Mouse (Mus musculus) forebrain, embryonic 10.5 days (tissue): ENCODE measurements around the gene Vmn2r1. TPM values are rescaled to one million over a fixed set of nuclear protein-coding genes. Genes with fewer than 3 reads are reported as not detected.

Source experiments
- DNase-seq: peaks from one replicate; pipeline ENCODE4 v3.0.0-alpha.2; 2017; ENCODE audit warnings: low spot score; ENCODE audit errors: extremely low spot score
- H3K27ac ChIP-seq: fragments of 300-500 bp; sonication (generic); 2 replicates; pipeline ENCODE4 v1.5.1; 2016; ENCODE audit warnings: mild to moderate bottlenecking
- H3K27me3 ChIP-seq: fragments of 300-500 bp; sonication (generic); 2 replicates; pipeline ENCODE4 v1.6.1; 2016; ENCODE audit warnings: mild to moderate bottlenecking; ENCODE audit not compliant: poor library complexity, severe bottlenecking
- H3K36me3 ChIP-seq: fragments of 300-500 bp; sonication (generic); replicated peaks from 2 replicates; pipeline ENCODE4 v1.6.1; 2016; ENCODE audit warnings: mild to moderate bottlenecking, moderate library complexity
- H3K4me1 ChIP-seq: fragments of 300-500 bp; sonication (generic); 2 replicates; pipeline ENCODE4 v1.6.1; 2016
- H3K4me3 ChIP-seq: fragments of 300-500 bp; sonication (generic); 2 replicates; pipeline ENCODE4 v1.5.1; 2016; ENCODE audit warnings: mild to moderate bottlenecking, moderate library complexity
- H3K9me3 ChIP-seq: fragments of 300-500 bp; sonication (generic); 2 replicates; pipeline ENCODE4 v1.6.1; 2016; ENCODE audit warnings: mild to moderate bottlenecking, moderate library complexity
- WGBS: fragments of 180-500 bp; shearing (Covaris S2); methylation state at CpG from one replicate; pipeline ENCODE4 v1.1.7; 2016; 5-methylcytosine and 5-hydroxymethylcytosine counted together
- polyA plus RNA-seq: library from polyadenylated mRNA; unstranded; fragments of >200 nt; fragmentation: Nextera tagmentation; extraction: Ambion mirVana; gene quantifications from 2 replicates; pipeline ENCODE4 v1.2.1, GENCODE M21; 2016

Vmn2r1 gene
- 0.02 and 0.09 TPM in 2 replicates for polyA plus RNA-seq

DNA sequence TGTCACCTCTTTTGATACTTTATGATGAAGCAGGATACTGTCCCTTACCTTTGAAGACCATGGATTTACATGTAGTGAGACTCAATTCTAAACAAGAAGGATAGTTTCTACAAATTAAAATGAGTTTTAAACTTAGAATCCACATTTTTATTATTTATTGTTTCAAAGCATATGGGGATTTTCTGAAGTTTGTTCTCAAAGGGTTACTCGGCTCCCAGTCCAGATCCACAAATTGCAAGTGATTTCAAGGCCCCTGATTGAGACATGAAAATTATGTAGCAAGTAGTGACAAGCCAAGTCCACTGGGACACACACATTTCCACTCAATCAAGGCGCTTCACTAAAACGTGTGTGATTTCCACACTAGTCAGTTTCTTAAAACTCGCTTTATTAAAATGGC lies at the start of gene Vmn2r1:
Gene Vmn2r1 (plus strand): TSS at position 301 of the 400 bp plus-strand sequence.
- no peak within 1 kb of the TSS for H3K4me3 ChIP-seq
- no peak within 1 kb of the TSS for H3K27ac ChIP-seq
- no peak for DNase-seq
- H3K36me3 ChIP-seq = no peaks in the 10 kb centered on the region
- WGBS = 91% methylated on average over 4 of the region's 4 CpGs
- H3K9me3 ChIP-seq = no peaks in the 10 kb centered on the region
- no peaks in the 10 kb centered on the region for H3K27me3 ChIP-seq
- no peaks in the 10 kb centered on the region for H3K4me1 ChIP-seq

GRCm38 (mm10) chr3:64038136-64038841 lies 43.1 kb upstream of the Vmn2r1 start:
- H3K9me3 ChIP-seq = peaks cover 3% of the 10 kb centered on the region; the same call in 1 of the 2 replicates
- 91% methylated on average over 7 of the region's 7 CpGs for WGBS
- no peak overlapping the region for H3K27ac ChIP-seq
- H3K27me3 ChIP-seq = no peaks in the 10 kb centered on the region
- H3K4me1 ChIP-seq = peaks cover 4% of the 10 kb centered on the region
- no peak for DNase-seq
- H3K36me3 ChIP-seq = 0 out of 2 replicates have a peak, but pooled peaks cover 5% of the 10 kb centered on the region
- no peak overlapping the region for H3K4me3 ChIP-seq

GRCm38 (mm10) chr3:64039818-64040784 lies 41.2 kb upstream of the Vmn2r1 start:
- WGBS = 8% methylated on average over 25 of the region's 25 CpGs
- H3K27me3 ChIP-seq = no peaks in the 10 kb centered on the region
- peak; percentile 89 for DNase-seq
- H3K36me3 ChIP-seq = 0 out of 2 replicates have a peak, but pooled peaks cover 5% of the 10 kb centered on the region
- peaks cover 4% of the 10 kb centered on the region for H3K4me1 ChIP-seq
- peaks cover 3% of the 10 kb centered on the region; the same call in 1 of the 2 replicates for H3K9me3 ChIP-seq
- peak overlapping the region; percentile 51 for H3K4me3 ChIP-seq
- peak overlapping the region; percentile 76 for H3K27ac ChIP-seq

DNA sequence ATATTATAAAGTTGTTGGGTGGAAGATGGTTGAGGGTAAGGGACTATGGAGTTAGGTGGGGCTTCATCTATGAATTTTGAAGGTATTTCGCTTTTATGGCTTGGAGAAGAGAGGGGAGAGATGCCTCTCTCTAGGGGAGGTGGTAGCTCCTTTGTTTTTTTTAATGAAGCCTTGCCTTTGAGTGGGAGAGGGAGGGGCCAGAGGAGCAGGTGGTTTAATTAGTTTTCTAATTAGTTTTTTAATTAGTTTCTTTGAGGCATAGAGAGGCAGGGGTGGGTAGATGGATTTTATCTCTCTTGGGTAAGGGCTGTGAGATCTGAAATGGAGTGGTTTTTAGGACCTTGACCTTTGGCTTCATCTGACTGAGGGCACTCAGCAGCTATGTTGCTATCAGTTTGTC lies 31.4 kb downstream of the Vmn2r1 start:
- H3K9me3 ChIP-seq = no peaks in the 10 kb centered on the region
- 85% methylated on average over 1 of the region's 1 CpGs for WGBS

DNA sequence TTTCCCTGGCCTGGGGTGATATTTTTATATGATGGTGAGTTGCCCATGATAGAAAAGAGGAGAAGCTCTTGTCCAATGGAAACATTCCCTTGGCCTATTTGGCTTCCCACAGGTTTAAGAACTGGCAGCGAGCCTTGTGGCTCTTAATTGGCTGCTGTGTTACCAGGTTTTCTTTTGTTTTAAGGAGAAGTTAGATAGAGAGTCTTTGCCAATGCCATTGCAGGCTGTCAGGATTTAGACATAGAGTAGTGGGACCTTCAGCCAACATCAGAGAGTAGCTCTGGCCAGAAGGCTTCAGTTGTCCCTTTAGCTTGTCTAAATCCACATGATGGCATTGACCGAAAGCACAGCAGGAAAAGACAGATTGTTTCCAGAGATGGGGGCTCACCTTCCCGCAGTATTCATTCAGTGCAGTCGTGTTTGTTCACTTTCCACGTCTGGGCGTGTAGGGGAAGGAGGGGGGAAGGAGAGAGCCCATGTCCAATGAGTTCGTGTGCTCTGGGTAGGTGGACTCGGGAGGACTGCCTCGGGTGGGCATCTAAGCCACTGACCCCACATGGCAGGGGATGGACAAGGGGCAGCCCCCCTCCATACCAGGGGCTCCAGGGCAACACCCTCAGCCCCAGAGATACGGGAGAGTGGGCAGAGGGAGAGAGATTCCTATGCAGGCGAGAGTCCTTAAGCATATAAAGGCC lies 32.2 kb downstream of the Vmn2r1 start:
- Histone ChIP-seq H3K4me1 (no peaks in the 10 kb centered on the region; the same call in 1 of the 2 replicates), H3K4me3 (no peak overlapping the region), H3K36me3 (no peaks in the 10 kb centered on the region), H3K27me3 (no peaks in the 10 kb centered on the region), H3K27ac (peak overlapping the region; percentile 56; the same call in 1 of the 2 replicates), H3K9me3 (no peaks in the 10 kb centered on the region)
- WGBS = 90% methylated on average over 11 of the region's 11 CpGs
- DNase-seq = no peak

More for the DNA sequence above, 31.4 kb downstream of the Vmn2r1 start:
- H3K4me3 ChIP-seq = no peak overlapping the region
- H3K27me3 ChIP-seq = no peaks in the 10 kb centered on the region
- no peak for DNase-seq
- no peaks in the 10 kb centered on the region for H3K36me3 ChIP-seq
- no peak overlapping the region for H3K27ac ChIP-seq
- no peaks in the 10 kb centered on the region; the same call in 1 of the 2 replicates for H3K4me1 ChIP-seq

DNA sequence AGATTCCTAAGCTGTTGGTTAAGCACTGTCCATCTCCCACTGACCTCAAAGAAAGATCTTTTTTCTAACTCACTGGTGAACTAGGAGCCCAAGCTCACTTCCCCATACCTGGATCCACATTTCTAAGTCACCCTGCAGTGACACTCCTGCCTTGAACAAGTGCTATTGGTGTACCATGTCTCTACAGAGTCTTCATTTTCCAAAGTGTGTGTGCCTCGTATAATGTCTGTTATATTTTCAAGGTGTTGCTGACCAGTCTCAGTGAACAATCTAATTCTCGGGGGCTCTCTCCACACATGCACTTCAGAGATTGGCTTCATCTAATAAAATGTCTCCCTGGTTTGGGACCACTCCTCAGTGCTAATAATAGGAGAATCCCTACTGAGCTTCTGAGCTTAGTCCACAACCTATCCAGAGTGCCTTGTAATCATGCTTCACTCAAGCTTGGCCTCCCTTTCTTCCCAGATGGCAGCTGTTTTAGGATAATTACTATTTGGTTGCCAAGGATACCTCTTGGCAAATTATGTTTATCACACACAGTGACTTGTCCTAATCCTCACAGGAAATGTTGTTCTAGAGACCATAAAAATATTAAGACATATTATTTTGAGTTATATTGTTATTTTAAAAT lies 60.6 kb downstream of the Vmn2r1 start, which contains the start of gene Vmn2r2:
Gene Vmn2r2 (minus strand): TSS at position 51 of the 631 bp plus-strand sequence.
- no peaks in the 10 kb centered on the region for H3K36me3 ChIP-seq
- H3K4me3 ChIP-seq = no peak within 1 kb of the TSS
- H3K27me3 ChIP-seq = no peaks in the 10 kb centered on the region
- H3K4me1 ChIP-seq = no peaks in the 10 kb centered on the region
- H3K27ac ChIP-seq = no peak within 1 kb of the TSS
- 90% methylated on average over 2 of the region's 2 CpGs for WGBS
- H3K9me3 ChIP-seq = no peaks in the 10 kb centered on the region
- no peak for DNase-seq

Other genes starting within 250 kb of the Vmn2r1 start
- 28.7 and 32.8 TPM in 2 replicates for gene Plch1, start 182.1 kb upstream of the Vmn2r1 start, polyA plus RNA-seq
- 2.7 and 3.0 TPM in 2 replicates for gene E130311K13Rik, start 152.1 kb upstream of the Vmn2r1 start, polyA plus RNA-seq
- 12.9 and 13.2 TPM in 2 replicates for gene Slc33a1, start 116.8 kb upstream of the Vmn2r1 start, polyA plus RNA-seq
- 83.0 and 86.4 TPM in 2 replicates for gene Gmps, start 105.4 kb upstream of the Vmn2r1 start, polyA plus RNA-seq
- not detected in 2 replicates for gene Vmn2r2, start 60.4 kb downstream of the Vmn2r1 start, polyA plus RNA-seq
- 0.01 and 0.04 TPM in 2 replicates for gene Vmn2r3, start 208.2 kb downstream of the Vmn2r1 start, polyA plus RNA-seq